Mouse (Mus musculus): ENCODE data around the gene Myrf.

GRCm38 (mm10) chr19:10174956-10175355 lies 65.6 kb downstream of the Myrf start:
- no peak for TF ChIP-seq CTCF (IDR thresholded peaks at IDR 0.05; ENCODE audit: insufficient read depth, low read length)
- no peak for TF ChIP-seq POLR2A (IDR thresholded peaks at IDR 0.05; ENCODE audit: borderline replicate concordance, extremely low read depth, low read depth, low read length)
